Mouse (Mus musculus): ENCODE measurements at regions not wholly inside any gene's neighbourhood (a gene's known extent, or its start where the extent isn't known, plus 50 kb on each side); places are given as distances from the start of the nearest gene placed in this dataset.

DNA sequence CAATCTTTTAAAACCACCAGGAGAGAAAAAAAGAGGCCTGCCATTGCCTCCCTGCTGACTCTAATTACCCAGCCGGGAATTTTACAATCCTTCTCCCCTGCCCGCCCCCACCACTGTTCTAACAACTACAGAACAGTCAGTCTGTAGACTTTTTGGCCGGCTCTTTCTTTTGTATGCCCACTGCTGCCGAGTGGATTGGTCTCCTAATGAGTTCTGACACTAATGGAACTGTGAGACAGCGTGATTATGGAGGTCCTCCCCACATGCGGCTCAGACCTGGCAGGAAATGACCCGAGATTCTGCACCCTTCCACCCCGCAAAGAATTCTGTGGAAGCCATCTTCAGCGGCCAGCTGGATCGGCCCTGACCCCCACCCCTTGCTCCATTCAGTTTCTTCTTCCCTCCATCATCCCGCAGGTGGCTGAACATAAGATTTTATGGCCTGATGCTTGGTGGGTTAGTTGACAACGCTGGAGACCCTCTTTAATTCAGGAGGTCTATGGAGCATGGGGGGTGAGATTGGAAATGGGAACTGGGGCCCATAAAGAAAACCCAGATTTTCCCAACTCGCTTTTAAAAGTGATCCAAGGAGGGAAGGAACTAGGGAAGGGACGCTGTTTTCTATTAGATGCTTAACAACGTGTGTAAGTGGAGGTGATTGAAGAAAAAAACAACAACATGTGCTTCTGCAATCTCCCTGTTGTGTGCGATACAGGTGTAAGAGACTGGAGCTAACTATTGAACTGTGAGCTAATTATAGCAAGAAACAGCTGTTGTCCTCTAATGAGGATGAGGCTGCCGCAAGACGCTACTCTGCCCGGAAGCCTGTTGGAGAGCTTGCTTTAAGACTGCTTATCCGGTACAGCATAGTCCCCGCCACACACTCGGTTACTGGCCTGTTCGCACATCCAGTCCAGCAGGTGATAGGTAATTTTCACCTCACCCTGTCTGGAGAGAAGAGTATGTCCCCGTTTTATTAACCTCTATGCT, 323.6 kb downstream of the Icos start:
- no peak for TF ChIP-seq GATA1 (IDR thresholded peaks at IDR 0.05; ENCODE audit: borderline replicate concordance, low read length)
- no peak for TF ChIP-seq FLI1 (IDR thresholded peaks at IDR 0.05; ENCODE audit: low read length)

All from megakaryocyte, embryonic 14.5 days (primary cell).